Mouse (Mus musculus) thymus, postnatal 36 days (tissue): ENCODE results near the gene N4bp3.
A peak's percentile ranks its signal among the peaks of the same experiment; 100 is the strongest.
"Not testable (repeated sequence)": the region's sequence is repeated elsewhere in the genome, so short reads cannot be mapped to it uniquely, and the experiment has no call there.

Source experiments
- DNase-seq, 2 experiments: peaks; one replicate each; pipeline ENCODE4 v3.0.0; 2022; ENCODE audit warnings: mixed read lengths in 2 of 2

Gene N4bp3

GRCm38 (mm10) chr11:51650691-51651515 lies at the start of gene N4bp3, which contains the start of gene D930048N14Rik:
Gene N4bp3, minus strand, starts transcription at chr11:51650842.
Gene D930048N14Rik, plus strand, starts transcription at chr11:51650954.
- DNase-seq: peak; percentile 79 to 82

GRCm38 (mm10) chr11:51694984-51695383 lies 44.3 kb upstream of the N4bp3 start:
- no peak for DNase-seq

- DNase-seq: not testable (repeated sequence)
Observed at GRCm38 (mm10) chr11:51690597-51690996, 40.0 kb upstream of the N4bp3 start.

DNA sequence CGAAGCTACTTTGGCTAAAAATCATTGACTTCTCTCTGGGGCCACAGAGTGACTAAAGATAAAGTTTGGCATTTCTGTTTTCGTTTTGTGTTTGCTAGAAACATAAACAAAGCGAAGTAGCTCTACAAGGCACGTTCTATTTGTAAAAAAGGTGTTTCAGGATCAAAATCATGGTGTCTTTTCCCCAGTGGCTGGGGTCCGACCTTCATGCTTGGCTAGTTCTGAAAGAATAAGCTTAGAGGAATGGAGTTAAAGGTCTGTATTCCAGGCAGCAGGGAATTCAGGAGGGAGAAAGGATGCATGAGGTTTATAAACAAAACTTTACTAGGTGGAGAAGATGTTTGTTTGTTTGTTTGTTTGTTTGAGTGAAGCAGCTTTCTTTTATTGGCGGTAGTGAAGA lies 38.7 kb upstream of the N4bp3 start:
- DNase-seq: no peak

GRCm38 (mm10) chr11:51688330-51689328 lies 38.0 kb upstream of the N4bp3 start, which contains the start of gene 0610009B22Rik:
Gene 0610009B22Rik, minus strand, starts transcription at chr11:51688874.
- peak; percentile 98 to 100 for DNase-seq

GRCm38 (mm10) chr11:51681976-51682374 lies 31.3 kb upstream of the N4bp3 start:
- no peak for DNase-seq

DNA sequence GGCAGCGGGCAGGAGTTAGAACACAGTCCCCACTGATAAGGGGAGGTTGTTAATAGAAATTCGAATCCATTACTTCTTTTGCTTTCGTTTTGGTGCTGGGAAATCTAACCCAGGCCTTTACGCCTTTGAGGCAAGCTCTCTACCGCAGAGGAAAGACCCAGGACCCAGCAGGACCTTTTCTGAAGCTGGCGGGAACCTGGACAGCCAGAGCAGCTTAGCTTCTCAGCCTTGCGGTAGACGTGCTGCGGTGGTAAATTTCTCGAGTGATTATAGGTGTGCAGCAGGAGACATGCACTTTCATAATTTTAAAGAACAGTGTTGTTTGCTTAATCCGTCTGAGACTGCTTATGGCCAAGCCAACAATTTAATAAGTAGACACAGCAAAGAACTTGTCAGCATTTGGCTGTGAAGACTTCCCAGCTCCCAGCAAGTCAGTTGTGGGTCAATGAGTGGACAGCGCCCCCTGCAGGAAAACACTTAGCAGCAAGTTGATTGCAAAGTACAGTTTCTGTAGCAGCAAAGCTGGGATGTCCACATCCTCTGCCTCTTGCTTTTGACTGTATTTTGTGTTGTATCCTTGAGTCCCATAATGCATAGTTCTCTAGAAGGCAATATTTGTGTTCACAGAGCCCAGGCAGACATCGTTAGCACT lies 30.8 kb upstream of the N4bp3 start:
- peak; percentile 85 to 88 for DNase-seq

DNA sequence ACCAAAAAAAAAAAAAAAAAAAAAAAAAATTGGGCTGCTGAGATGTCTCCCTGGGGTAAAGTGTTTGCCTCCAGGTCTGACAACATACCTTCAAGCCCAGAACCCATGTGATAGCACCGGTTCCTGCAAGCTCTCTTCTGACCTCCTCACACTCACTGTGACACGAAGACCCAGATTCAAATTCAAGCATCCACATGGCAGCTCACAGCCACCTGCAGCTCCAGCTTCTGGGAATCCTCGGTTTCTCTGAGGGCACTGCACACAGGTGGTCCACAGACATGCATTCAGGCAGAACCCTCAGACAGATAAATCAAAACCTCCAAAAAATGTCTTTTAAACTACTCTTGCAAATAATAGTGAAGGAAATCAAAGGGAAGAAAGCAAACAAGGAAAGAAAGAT lies 28.8 kb upstream of the N4bp3 start:
- DNase-seq: no peak

DNA sequence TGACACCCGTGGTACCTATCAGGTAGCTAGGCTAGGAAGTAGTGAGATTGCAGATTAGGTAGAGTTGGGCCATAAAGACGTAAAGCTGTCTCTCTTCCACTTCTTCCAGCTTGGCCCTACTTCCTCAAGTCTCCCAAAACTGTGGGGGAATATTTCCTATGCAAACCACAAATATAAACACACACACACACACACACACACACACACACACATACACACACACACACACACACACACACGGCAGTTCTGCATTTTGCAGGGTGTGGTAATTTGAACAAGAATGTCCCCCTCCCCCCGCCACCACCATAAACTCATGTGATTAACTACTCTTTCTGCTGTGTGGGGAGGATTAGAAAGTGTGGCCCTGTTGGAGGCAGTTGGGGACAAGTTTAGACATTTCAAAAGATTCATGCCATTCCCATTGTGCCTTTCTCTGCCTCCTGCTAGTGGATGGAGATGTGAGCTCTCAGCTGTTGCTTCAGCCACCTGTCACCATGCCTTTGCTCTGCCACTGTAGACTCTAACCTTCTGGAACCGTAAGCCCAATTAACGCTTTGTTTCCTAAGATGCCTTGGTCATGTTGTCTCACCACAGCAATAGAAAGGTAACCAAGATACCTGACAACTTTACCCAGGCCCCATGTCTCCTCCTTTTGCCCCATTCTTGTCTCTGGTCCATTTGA lies 27.2 kb upstream of the N4bp3 start:
- no peak for DNase-seq

- DNase-seq: no peak
Observed at GRCm38 (mm10) chr11:51675386-51675785, 24.7 kb upstream of the N4bp3 start.

GRCm38 (mm10) chr11:51673291-51673690 lies 22.6 kb upstream of the N4bp3 start:
- DNase-seq: no peak

DNA sequence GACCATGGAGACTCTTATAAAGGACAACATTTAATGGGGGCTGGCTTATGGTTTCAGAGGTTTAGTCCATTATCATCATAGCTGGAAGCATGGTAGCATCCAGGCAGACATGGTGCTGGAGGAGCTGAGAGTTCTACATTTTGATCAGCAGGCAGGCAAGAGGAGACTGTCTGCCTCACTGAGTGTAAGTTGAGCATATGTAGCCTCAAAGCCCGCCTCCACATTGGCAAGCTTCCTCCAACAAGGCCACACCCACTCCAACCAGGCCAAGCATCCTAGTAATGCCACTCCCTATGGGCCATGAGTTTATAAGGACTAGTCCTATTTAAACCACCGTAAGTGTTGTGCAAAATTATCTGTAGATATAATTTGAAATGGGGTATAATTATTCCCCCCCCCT lies 20.7 kb upstream of the N4bp3 start:
- no peak for DNase-seq

GRCm38 (mm10) chr11:51670846-51671245 lies 20.2 kb upstream of the N4bp3 start:
- no peak for DNase-seq

DNA sequence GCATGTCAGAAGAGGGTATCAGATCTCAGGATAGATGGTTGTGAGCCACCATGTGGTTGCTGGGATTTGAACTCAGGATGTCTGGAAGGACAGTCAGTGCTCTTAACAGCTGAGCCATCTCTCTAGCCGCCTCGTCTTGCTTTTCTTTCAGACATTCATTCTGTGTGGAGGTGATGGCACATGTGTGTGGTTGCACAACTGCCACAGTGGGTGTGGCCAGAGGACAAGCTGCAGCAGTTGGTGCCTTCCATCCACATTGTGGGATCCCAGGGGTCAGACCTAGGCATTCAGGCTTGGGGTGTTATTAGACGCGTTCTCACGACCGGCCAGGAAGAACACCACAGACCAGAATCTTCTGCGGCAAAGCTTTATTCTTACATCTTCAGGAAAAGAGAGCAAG lies 14.1 kb upstream of the N4bp3 start:
- not testable (repeated sequence) for DNase-seq

DNA sequence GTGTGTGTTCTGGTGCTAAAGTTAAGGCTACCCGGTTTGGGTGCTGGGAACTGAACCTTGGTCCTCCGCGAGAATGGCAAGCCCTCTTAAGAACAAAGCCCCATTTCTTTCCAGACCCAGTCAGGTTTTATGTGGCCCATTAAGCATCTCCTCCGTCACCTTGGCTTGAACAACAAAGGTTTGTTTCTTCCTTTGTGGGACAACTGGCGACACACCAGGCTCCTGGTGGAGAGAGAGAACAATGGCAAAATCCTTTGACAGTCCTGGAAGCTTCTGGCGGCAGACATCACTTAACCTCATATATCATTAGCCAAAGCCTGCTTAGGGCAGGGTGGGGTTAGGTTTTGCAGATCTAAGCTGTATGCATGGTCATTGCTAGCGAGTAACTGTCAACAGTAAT lies 12.0 kb upstream of the N4bp3 start:
- no peak for DNase-seq

GRCm38 (mm10) chr11:51661867-51662365 lies 11.3 kb upstream of the N4bp3 start:
- no peak for DNase-seq

DNA sequence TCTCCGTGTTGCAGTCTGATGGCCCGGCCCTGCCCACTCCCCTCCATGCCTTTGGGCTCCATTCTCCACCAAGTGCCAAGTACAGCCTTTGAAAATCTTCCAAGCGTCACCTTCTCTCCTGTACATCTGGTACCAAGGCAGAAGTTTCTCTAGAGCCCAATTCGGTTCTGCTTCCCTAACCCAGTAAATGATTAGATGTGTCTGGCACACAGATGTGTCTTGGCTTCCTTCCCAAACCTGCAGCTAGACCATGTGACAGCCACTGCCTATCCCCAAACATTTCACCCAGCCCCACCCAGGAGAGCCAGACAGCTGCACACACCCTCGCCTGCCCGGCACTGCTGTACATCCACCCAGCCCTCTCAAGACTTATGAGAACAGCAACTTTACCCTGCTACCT lies 8.1 kb upstream of the N4bp3 start:
- peak in 1 of 2 experiments; percentile 37 for DNase-seq

GRCm38 (mm10) chr11:51658291-51658690 lies 7.6 kb upstream of the N4bp3 start:
- no peak for DNase-seq

- DNase-seq: no peak
Observed at GRCm38 (mm10) chr11:51656798-51657521, 6.3 kb upstream of the N4bp3 start.

DNA sequence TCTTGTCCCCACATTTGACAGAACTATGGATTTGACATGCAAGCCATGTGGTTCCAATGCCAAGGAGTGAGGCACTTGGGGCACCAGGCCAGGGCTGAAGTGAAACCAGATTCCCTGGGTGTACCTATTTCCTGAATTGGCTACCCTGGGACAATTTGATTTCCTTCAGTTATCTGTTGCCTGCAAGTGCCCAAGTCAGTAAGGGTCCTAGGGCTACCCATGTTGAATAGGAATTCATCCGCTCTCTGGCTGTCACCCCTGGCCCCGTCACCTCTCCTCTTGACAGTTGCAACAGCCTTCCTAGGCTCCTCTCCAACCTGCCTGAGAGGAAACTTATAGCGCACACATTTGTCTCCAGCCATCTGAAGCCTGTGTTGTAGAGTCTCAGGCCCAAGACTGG lies 4.2 kb upstream of the N4bp3 start:
- DNase-seq: no peak

- no peak for DNase-seq
Observed at GRCm38 (mm10) chr11:51653736-51654135, 3.1 kb upstream of the N4bp3 start.
